Mouse (Mus musculus) olfactory bulb, adult 2 months (tissue): Measurements from ENCODE around the gene Exosc9.

Experiments used
- CTCF ChIP-seq: fragments of 200-500 bp; IDR thresholded peaks from 2 replicates; pipeline ENCODE4 v1.5.1; 2012; ENCODE audit warnings: low read depth, mild to moderate bottlenecking, low read length, moderate library complexity; ENCODE audit not compliant: insufficient read depth
- POLR2A ChIP-seq: fragments of 200-500 bp; IDR thresholded peaks from 2 replicates; pipeline ENCODE4 v1.6.1; 2012; ENCODE audit warnings: mild to moderate bottlenecking, low read depth, low read length, moderate library complexity; ENCODE audit not compliant: insufficient read depth

DNA sequence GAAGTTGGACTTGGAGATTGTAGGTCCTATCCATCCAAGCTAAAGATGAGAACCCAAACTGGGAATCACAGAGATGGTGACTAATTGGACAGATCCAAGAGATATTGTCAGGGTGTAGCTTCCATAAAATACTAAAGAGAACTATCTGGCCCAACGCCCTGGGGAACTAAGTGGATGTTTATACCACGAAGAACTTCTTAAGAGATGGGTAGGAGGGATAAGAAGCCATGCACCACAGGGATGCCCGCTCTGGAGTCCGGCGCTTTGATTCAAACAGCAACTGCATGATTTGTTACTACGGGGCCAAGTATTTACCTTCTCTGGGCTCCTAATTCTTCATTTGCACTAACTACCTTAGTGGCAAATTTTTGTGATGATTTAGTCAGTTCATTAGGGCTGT is 60.3 kb downstream of the Exosc9 start:
- TF ChIP-seq CTCF (no peak), POLR2A (no peak)
